Mouse (Mus musculus): ENCODE results near the gene Lrfn2. TPM values are rescaled to one million over a fixed set of nuclear protein-coding genes. Genes with fewer than 3 reads are reported as not detected.

The Lrfn2 gene
- total RNA-seq, 2 experiments from 2014 or later, result not detected

- ATAC-seq (replicated peaks; ENCODE audit: low FRiP score, poor library complexity, severe bottlenecking), result no peak
Observed at GRCm38 (mm10) chr17:49030841-49031240, 98.7 kb downstream of the Lrfn2 start.

GRCm38 (mm10) chr17:49031790-49032189 lies 99.6 kb downstream of the Lrfn2 start:
- no peak for ATAC-seq (replicated peaks; ENCODE audit: low FRiP score, poor library complexity, severe bottlenecking)

- ATAC-seq (replicated peaks; ENCODE audit: low FRiP score, poor library complexity, severe bottlenecking), result no peak
Observed at GRCm38 (mm10) chr17:49033276-49033675, 101.1 kb downstream of the Lrfn2 start.

- no peak for ATAC-seq (replicated peaks; ENCODE audit: low FRiP score, poor library complexity, severe bottlenecking)
Observed at GRCm38 (mm10) chr17:49033686-49034250, 101.6 kb downstream of the Lrfn2 start.

GRCm38 (mm10) chr17:49035052-49035451 lies 102.9 kb downstream of the Lrfn2 start:
- no peak for ATAC-seq (replicated peaks; ENCODE audit: low FRiP score, poor library complexity, severe bottlenecking)

- no peak for ATAC-seq (replicated peaks; ENCODE audit: low FRiP score, poor library complexity, severe bottlenecking)
Observed at GRCm38 (mm10) chr17:49037163-49037950, 105.2 kb downstream of the Lrfn2 start.

- ATAC-seq (replicated peaks; ENCODE audit: low FRiP score, poor library complexity, severe bottlenecking), result no peak
Observed at GRCm38 (mm10) chr17:49043806-49044640, 111.8 kb downstream of the Lrfn2 start.

GRCm38 (mm10) chr17:49047921-49048320 lies 115.7 kb downstream of the Lrfn2 start:
- no peak for ATAC-seq (replicated peaks; ENCODE audit: low FRiP score, poor library complexity, severe bottlenecking)

GRCm38 (mm10) chr17:49051231-49051630 lies 119.1 kb downstream of the Lrfn2 start:
- no peak for ATAC-seq (replicated peaks; ENCODE audit: low FRiP score, poor library complexity, severe bottlenecking)

GRCm38 (mm10) chr17:49061141-49061540 lies 129.0 kb downstream of the Lrfn2 start:
- no peak for ATAC-seq (replicated peaks; ENCODE audit: low FRiP score, poor library complexity, severe bottlenecking)

GRCm38 (mm10) chr17:49063789-49064188 lies 131.6 kb downstream of the Lrfn2 start:
- no peak for ATAC-seq (replicated peaks; ENCODE audit: low FRiP score, poor library complexity, severe bottlenecking)

- ATAC-seq (replicated peaks; ENCODE audit: low FRiP score, poor library complexity, severe bottlenecking), result no peak
Observed at GRCm38 (mm10) chr17:49064526-49064925, 132.3 kb downstream of the Lrfn2 start.

- no peak for ATAC-seq (replicated peaks; ENCODE audit: low FRiP score, poor library complexity, severe bottlenecking)
Observed at GRCm38 (mm10) chr17:49065050-49065449, 132.9 kb downstream of the Lrfn2 start.

- ATAC-seq (replicated peaks; ENCODE audit: low FRiP score, poor library complexity, severe bottlenecking), result no peak
Observed at GRCm38 (mm10) chr17:49066748-49067147, 134.6 kb downstream of the Lrfn2 start.

- no peak for ATAC-seq (replicated peaks; ENCODE audit: low FRiP score, poor library complexity, severe bottlenecking)
Observed at GRCm38 (mm10) chr17:49078168-49078567, 146.0 kb downstream of the Lrfn2 start.

GRCm38 (mm10) chr17:49079647-49080046 lies 147.5 kb downstream of the Lrfn2 start:
- no peak for ATAC-seq (replicated peaks; ENCODE audit: low FRiP score, poor library complexity, severe bottlenecking)

- ATAC-seq (replicated peaks; ENCODE audit: low FRiP score, poor library complexity, severe bottlenecking), result no peak
Observed at GRCm38 (mm10) chr17:49083594-49084380, 151.6 kb downstream of the Lrfn2 start.

GRCm38 (mm10) chr17:49085111-49085510 lies 152.9 kb downstream of the Lrfn2 start:
- no peak for ATAC-seq (replicated peaks; ENCODE audit: low FRiP score, poor library complexity, severe bottlenecking)

GRCm38 (mm10) chr17:49096781-49097544 lies 164.8 kb downstream of the Lrfn2 start:
- no peak for ATAC-seq (replicated peaks; ENCODE audit: low FRiP score, poor library complexity, severe bottlenecking)

Data from erythroblast, adult 5-6 weeks (primary cell).